Mouse (Mus musculus) central nervous system, embryonic 18 days (tissue): Measurements from ENCODE around the gene Zan. TPM values are rescaled to one million over a fixed set of nuclear protein-coding genes. Genes with fewer than 3 reads are reported as not detected.

ENCODE experiments used
- polyA plus RNA-seq: library from polyadenylated mRNA; depleted of rRNA; stranded (reverse); fragments of >200 nt; gene quantifications from 2 replicates; pipeline ENCODE4 v1.2.3, GENCODE M21; 2012; rRNA removed

The Zan gene
- 0.45 and 0.57 TPM in 2 replicates for polyA plus RNA-seq

DNA sequence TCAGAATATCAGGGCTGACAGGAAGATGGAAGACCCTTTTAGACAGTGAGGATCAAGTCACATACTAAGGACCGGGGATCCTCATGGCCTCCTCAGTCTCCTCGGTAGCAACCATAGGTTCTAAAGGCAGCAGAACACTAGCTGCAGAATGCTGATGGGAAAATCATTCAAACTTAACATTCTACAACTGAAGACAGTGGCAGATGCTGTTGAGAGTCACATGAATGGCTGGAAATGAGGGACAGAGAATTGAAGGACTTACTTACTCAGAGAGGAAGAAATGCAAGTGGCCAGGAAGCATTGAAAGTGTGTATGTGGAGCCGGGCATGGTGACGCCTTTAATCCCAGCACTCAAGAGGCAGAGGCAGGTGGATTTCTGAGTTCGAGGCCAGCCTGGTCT is at the start of gene Zan:
Gene Zan, minus strand, starts transcription at position 101 of the 400 bp plus-strand sequence.

GRCm38 (mm10) chr5:137518436-137518835 is 41.6 kb upstream of the Zan start, which contains the start of gene Gigyf1:
Gene Gigyf1 (plus strand): TSS chr5:137518548.

DNA sequence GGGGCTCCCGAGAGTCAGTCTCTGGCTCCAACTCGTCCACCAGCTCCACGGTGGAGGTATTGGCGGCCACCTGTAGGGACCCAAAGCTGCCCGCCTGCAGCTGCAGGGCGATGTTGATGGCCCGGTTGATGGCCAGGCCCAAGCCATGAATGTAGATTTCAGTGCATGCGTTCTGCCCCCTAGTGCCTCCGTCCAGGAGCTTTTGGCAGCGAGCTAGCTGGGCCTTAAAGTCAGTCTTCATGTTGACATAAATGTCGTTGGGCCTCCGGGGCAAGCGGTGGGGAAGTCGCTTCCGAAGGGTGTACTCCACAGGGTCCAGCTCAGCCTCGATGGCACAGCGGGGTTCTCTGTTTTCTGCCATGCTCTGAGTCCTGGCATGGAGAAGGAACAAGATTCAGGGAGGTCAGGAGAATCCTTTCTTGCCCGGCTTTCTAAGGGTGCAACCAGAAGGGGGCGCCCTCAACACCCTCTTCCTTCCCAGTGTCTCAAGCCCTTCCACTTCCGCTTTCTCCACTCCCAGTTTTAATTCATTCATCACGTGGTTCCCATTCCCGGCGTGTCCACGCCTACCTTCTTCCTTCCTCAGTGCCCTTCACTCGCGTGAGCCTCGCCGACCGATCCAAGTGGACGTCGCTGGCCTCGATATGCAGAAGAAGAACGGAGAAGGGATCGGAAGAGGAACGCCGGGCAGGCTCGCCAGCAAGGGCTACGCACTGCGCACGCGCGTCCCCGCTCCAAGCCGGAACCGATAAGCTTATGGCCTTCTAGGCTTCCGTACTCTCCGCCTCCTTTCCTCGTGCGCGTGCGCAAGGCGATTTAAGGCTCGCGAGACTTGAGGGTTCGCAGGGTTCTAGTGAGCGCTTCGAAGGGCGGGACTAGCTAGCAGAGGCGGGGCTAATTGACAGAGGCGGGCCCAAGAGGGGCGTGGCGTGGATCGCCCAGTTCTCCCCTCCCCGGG is 25.1 kb upstream of the Zan start, which contains the start of gene Pop7:
Gene Pop7, minus strand, starts transcription at position 810 of the 958 bp plus-strand sequence.

DNA sequence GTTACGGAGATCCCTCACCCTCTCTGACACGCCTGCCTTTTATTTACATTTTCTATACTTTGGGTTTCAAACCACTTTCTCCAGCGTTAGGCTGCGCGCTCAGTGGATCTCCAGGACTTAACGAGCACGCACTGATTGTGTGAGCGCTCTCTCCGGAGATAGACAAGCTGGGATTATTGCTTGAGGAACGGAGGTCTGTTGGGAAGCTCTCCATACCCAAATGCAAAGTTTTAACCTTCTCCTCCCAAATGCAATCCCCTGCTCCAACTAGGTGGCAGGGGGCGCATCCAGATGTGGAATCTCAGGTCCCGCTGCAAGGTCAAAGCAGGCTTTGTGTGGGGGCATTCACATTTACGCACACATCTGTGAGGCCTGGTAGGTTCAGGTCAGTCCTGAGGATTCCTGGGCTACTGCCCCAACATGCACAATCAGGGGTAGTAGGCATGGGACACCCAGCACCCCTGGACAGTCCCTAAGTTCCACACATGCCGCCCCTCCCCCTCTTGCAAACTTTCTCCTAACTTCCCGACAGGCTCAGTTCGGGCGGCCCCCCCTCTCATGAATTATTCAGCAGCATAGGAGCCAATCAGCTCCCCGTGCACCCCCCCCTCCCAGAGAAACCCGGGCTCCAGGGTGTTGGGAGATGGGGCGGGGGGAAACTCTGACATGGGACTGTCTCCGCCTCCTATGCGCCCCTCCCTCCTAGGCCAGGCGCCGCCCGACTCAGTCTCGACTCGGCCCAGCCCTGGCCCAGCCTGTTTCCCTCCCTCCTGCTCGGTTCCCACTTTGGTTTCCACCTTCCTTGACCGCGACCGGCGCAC is 127.3 kb downstream of the Zan start, which contains the start of gene Ephb4:
Gene Ephb4, plus strand, starts transcription at position 726 of the 821 bp plus-strand sequence.

GRCm38 (mm10) chr5:137333512-137334174 is 143.2 kb downstream of the Zan start, which contains the start of gene Slc12a9:
Gene Slc12a9 (minus strand): TSS chr5:137333597.

Other genes starting within 250 kb of the Zan start
- gene Ache, start 189.5 kb downstream of the Zan start, polyA plus RNA-seq, result 47.9 and 50.7 TPM in 2 replicates
- gene Ufsp1, start 182.4 kb downstream of the Zan start, polyA plus RNA-seq, result 14.0 and 15.7 TPM in 2 replicates
- 185 and 194 TPM in 2 replicates for gene Srrt, start 169.4 kb downstream of the Zan start, polyA plus RNA-seq
- gene Trip6, start 162.7 kb downstream of the Zan start, polyA plus RNA-seq, result 14.2 and 15.1 TPM in 2 replicates
- 31.4 and 33.2 TPM in 2 replicates for gene Slc12a9, start 143.5 kb downstream of the Zan start, polyA plus RNA-seq
- 8.0 and 9.6 TPM in 2 replicates for gene Ephb4, start 127.0 kb downstream of the Zan start, polyA plus RNA-seq
- gene Pop7, start 25.5 kb upstream of the Zan start, polyA plus RNA-seq, result 70.9 and 72.2 TPM in 2 replicates
- 50.1 and 51.6 TPM in 2 replicates for gene Gigyf1, start 41.5 kb upstream of the Zan start, polyA plus RNA-seq
- gene Epo, start 56.2 kb upstream of the Zan start, polyA plus RNA-seq, result not detected in 2 replicates
- gene Gnb2, start 56.4 kb upstream of the Zan start, polyA plus RNA-seq, result 906 and 968 TPM in 2 replicates
- 310 and 353 TPM in 2 replicates for gene Actl6b, start 76.5 kb upstream of the Zan start, polyA plus RNA-seq
- gene Tfr2, start 92.8 kb upstream of the Zan start, polyA plus RNA-seq, result 13.6 and 15.5 TPM in 2 replicates
- gene Mospd3, start 124.0 kb upstream of the Zan start, polyA plus RNA-seq, result 70.8 and 83.0 TPM in 2 replicates
- gene Pcolce, start 136.7 kb upstream of the Zan start, polyA plus RNA-seq, result 16.1 and 32.8 TPM in 2 replicates
- 0.16 and 0.23 TPM in 2 replicates for gene Fbxo24, start 151.9 kb upstream of the Zan start, polyA plus RNA-seq
- 9.6 and 11.4 TPM in 2 replicates for gene Lrch4, start 152.1 kb upstream of the Zan start, polyA plus RNA-seq
- 10.2 and 10.7 TPM in 2 replicates for gene Gm20605, start 152.1 kb upstream of the Zan start, polyA plus RNA-seq
- gene Sap25, start 164.3 kb upstream of the Zan start, polyA plus RNA-seq, result 17.5 and 20.8 TPM in 2 replicates
- gene Irs3, start 168.7 kb upstream of the Zan start, polyA plus RNA-seq, result 0.11 and 0.12 TPM in 2 replicates
- 21.1 and 22.9 TPM in 2 replicates for gene Agfg2, start 207.7 kb upstream of the Zan start, polyA plus RNA-seq